Mouse (Mus musculus): ENCODE results near the gene Pip4k2a.
A peak's percentile ranks its signal among the peaks of the same experiment; 100 is the strongest.
"Not testable (repeated sequence)": the region's sequence is repeated elsewhere in the genome, so short reads cannot be mapped to it uniquely, and the experiment has no call there.

Pip4k2a gene

DNA sequence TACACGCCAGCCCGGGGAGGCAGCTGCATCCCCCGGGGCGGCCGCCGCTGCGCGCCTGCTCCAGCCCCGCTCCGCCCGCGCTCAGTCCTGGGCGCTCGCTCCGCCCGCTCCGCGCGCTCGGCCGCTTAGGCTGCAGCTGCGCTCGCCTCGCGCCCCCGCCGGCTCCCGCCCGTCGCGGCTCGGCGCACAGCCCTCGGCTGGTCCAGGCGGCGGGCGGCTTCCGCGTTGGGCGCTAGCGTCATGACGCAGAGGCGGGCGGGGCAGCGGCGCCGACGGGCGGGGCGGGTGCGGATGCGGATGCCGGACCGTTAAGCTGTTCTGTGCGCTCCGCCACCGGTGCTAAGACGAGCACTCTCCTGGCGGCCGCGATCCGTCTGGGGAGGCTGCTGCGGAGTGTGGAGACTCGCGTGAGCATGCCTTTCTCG lies at the start of gene Pip4k2a, which contains the start of gene 4930426L09Rik:
Gene Pip4k2a, minus strand, starts transcription at position 73 of the 425 bp plus-strand sequence.
Gene 4930426L09Rik, plus strand, starts transcription at position 290 of the 425 bp plus-strand sequence.
- peak; percentile 96 for DNase-seq

GRCm38 (mm10) chr2:19037907-19038570 lies 40.1 kb upstream of the Pip4k2a start:
- no peak for DNase-seq

GRCm38 (mm10) chr2:19037430-19037829 lies 39.5 kb upstream of the Pip4k2a start:
- DNase-seq = no peak

DNA sequence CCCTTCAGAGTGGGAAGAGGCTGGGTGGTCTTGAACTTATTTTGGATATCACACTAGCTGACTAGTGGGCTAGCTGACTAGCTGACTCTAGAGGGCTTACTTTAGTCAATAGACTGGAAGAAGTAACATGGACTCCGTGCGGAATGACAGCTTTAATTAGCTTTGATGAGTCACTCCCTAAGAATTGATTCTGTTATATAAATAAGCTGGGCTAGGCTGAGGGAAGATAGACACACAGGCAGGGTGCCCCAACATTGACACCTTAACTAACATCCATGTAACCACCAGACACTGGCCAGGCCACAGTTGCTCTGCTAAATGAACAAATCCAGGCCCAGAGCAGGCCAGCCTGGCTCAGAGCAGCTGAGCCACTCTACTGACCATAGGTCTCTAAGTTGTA lies 26.9 kb upstream of the Pip4k2a start:
- DNase-seq = no peak

- no peak for DNase-seq
Observed at GRCm38 (mm10) chr2:19018034-19018433, 20.1 kb upstream of the Pip4k2a start.

DNA sequence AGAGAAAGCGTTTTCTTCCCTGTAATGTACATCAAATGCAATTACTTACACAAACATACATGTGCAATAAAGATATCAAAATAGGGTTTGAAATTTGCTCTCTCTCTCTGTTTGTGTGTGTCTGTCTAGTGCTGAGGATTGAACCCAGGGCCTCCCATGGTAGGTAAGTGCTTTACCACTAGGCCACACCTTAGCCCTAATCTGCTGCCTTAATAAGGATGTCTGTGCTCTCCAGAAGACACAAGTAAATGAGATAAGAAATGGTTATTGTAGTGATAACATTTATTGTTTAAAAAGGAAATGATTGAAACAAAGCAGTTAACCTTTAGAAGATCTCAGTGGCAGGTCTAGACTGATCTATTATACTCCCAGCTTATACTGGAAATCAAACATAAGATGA lies 18.9 kb upstream of the Pip4k2a start:
- no peak for DNase-seq

- no peak for DNase-seq
Observed at GRCm38 (mm10) chr2:19016348-19016747, 18.4 kb upstream of the Pip4k2a start.

DNA sequence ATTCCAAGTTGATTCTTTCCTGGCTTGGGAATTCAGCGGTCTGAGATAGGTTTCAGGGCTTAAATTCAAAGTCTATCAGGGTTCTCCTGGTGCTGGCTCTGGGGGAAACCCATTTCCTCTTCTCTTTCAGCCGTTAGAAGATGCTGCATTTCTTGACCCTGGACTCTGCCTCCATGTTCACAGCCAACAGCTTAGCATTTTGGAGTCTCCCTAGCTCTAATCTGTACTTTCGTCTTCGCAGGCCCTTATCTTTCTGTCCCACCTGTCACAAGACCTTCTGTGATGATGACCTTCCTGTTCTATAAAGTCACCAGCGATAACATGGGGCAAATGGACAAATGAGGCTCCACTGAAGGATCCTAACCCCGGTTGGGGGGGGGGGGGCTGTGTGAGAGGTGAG lies 13.5 kb upstream of the Pip4k2a start:
- DNase-seq = no peak

GRCm38 (mm10) chr2:19010541-19010940 lies 12.6 kb upstream of the Pip4k2a start:
- not testable (repeated sequence) for DNase-seq

GRCm38 (mm10) chr2:19007580-19007979 lies 9.7 kb upstream of the Pip4k2a start:
- DNase-seq = no peak

DNA sequence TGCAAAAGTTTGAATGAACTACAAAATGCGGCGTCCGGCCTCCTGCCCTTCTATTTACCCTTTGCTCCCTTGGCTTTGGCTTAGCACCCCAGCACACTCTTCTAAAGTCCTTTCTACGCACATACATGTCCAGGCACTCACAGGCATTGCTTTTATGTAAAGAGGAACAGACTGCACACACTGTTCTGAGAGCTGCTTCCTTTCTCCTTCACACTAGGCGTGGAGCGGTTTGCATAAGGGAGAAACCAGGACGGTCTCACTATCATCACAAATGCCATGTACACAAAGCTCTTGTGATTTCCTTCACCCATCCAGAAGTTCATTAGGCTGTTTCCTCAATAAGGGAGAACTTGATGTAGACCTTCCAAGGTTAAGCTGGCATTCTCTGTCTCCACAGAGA lies 8.2 kb upstream of the Pip4k2a start:
- no peak for DNase-seq

GRCm38 (mm10) chr2:19004801-19005200 lies 6.9 kb upstream of the Pip4k2a start:
- peak; percentile 16 for DNase-seq

- DNase-seq = no peak
Observed at GRCm38 (mm10) chr2:18999395-18999794, 1.5 kb upstream of the Pip4k2a start.

GRCm38 (mm10) chr2:18997387-18997971 lies 447 bp downstream of the Pip4k2a start:
- peak; percentile 38 for DNase-seq

DNA sequence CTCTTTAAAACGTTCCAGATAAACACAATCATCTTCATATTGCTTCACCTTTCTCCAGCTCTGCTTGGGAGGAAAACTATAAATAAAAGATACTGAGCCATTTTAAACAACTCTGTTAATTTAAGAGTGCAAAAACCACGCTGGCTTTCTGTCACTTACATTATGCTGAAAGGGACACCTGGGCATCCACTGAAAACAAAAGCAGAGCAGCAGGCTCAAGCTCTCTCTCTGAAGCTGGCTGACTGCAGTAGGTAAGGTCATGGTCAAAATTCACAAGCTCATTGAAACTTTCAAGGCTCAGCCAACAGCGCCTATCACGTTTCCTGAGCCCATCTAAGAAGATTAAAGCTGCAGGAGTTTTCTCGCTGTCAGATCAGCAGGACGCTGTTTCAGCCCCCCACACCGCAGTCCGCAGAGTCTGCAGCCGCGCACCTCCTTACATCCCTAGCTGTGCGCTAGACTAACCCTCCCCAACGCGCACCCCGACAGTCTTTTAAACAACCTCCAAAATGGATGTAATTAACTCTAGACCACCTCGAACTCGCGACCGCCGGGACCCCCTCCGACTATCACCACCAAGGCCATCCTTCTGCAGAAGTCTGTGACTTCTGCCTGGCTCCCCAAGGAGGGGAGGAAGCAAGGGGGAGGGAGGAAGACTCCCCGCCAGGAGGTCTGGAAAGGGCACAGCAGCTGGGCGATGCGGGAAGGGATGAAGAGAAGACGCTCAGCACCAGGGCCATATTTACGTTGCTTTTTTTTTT lies 1.3 kb downstream of the Pip4k2a start:
- DNase-seq = peak; percentile 11

- no peak for DNase-seq
Observed at GRCm38 (mm10) chr2:18992512-18993510, 5.1 kb downstream of the Pip4k2a start.

- DNase-seq = no peak
Observed at GRCm38 (mm10) chr2:18988885-18989284, 9.0 kb downstream of the Pip4k2a start.

DNA sequence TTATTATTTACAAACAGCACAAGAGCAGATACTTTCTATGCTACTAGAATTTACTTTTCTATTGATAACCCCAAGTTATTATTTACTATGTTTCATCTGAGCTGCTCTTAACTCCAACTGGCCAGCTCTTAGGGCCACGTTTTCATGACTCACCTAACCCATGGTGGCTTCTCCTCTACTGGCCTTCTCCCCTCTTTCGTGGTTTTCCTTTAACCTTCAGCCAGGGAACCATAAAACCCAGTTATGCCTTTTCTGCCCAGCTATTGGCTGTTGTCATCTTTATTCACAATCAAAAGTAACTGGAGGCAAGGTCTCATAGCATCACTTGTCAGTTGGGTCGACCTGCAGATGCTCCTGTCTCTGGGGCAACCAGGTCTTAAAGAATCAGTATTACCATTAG lies 12.4 kb downstream of the Pip4k2a start:
- no peak for DNase-seq

DNA sequence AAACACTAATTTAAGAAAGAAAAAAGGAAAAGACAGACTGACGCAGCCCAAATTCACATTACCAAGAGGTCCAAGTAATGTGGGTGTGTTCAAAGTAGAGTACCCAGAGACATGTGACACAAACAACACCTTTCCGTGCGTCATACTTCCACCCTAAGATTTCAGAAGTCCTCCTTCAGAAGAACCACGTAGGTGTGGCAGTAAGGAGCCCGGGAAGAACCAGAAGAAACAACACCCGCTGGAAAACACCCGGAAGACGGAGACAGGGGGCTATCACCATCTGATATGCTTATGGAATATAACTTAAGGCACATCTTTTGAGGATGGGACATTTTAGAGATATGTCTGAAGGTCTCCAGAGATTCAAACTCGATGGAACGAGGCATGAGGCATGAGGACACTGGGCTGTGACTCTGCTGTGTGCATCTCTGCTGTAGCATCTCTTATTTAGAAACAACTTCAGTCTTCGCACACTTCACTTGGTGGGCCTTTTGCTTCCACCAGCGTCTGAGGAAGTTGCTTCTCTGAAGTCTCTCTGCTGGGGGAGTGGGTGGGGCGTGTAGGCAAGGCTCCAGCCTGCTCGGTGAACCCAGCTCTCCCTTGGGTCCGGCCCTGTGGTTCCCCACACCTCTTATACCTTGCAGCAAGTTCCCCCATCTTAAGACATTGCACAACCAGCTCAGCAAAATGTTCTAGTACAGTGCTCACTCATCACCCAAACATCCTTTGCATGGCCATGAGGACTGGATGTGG lies 13.7 kb downstream of the Pip4k2a start:
- no peak for DNase-seq

- no peak for DNase-seq
Observed at GRCm38 (mm10) chr2:18983546-18983945, 14.4 kb downstream of the Pip4k2a start.

- DNase-seq = no peak
Observed at GRCm38 (mm10) chr2:18982581-18982980, 15.3 kb downstream of the Pip4k2a start.

DNA sequence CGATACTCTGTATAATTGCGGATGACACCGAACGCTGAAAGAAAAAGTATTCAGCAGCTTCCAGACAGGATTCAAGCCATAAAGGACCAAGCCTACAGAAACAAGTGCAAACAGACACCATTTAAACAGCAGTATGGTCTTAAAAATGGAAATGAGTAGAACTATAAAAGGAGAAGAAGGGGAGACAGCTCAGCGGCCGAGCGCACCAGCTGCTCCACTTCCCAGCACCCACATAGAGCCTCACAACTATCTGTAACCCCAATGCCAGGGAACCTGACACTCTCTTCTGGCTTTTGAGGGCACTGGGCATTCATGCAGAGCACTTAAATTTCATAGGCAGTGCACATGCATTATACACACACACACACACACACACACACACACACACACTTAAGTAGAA lies 18.3 kb downstream of the Pip4k2a start:
- peak; percentile 9 for DNase-seq

Data from right cerebral cortex, adult 18-20 months (tissue).